Mouse (Mus musculus): ENCODE results near the gene Mcm9.

Mcm9 gene

DNA sequence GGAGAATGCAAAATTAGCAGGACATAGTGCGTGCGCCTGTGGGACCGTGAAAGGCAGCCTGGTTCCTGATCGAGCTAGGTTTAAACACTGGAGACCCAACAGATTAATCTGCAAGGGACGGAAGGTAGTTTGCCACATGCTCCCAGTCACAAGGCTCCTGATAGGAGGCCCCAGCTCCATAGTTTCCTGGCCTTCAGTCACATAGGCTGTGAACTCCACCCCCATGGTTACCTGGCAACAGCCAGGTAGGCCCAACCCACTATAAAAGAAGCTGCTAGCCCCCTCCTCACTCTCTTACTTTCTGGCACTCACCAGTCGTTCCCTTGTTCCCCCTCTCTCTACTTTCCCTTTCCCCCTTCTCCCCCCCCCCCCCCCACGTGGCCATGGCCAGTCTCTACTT is 50.1 kb downstream of the Mcm9 start:
- peak in 1 of 2 experiments; percentile 3 for DNase-seq (ENCODE audit: low spot score in 2 of 2)

DNA sequence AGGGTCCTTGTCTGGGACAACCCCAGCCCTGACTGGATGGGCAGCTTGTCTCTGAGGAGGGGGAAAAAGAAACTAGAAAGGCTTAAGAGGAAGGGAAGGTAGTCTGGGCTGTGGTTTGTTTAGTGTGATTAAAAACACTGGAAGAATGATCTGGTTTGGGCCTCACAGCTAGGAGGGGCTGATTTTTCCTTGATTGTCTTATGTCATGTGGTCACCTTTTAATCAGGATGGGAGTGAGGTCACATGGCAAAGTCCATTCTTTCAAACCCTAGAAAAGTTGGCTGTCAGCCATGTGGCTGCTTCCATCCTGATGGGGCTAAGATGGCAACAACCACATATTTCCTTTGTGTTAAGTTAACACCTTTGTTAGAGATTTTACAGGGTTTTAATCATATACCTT is 61.7 kb downstream of the Mcm9 start:
- DNase-seq (ENCODE audit: low spot score in 2 of 2): no peak

DNA sequence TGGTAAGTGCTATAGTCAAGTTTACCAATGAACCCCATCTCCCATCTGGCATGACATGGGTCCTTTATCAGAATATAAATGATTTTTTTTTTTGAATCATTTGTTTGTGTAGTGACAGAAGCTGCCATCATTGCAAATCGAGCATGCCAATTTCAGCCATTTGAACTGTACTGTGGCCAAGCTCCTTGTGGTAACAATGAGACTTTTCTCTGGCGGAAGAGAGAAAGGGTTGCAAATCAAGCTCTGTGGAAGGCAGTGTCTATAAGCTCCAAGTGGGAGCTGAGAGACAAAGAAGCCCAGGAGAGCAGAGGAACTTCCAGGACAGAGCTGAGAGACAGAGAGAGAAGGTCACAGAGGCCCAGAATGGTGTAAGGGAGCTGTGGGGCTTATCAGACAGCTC is 64.7 kb downstream of the Mcm9 start:
- no peak for DNase-seq (ENCODE audit: low spot score in 2 of 2)

DNA sequence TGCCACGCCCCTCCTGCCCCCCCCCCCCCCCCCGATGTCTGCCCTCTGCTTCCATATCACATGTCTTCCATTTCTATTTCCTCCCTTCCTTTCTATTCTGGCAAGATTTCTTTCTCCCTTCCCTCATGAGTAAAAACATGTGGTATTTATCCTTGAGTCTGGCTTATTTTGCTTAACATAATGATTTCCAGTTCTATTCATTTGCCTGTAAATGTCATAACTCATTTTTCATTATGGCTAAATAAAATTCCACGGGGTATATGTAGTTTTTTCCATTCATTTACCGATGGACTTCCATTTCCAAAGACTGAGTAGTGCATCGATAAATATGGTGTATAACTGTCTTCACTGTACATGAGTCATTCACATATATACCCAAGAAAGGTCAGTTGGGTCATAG is 68.2 kb downstream of the Mcm9 start:
- no peak for DNase-seq (ENCODE audit: low spot score in 2 of 2)

GRCm38 (mm10) chr10:53537596-53537995 is 92.6 kb downstream of the Mcm9 start:
- no peak for DNase-seq (ENCODE audit: low spot score in 2 of 2)

GRCm38 (mm10) chr10:53532297-53532696 is 97.9 kb downstream of the Mcm9 start:
- no peak for DNase-seq (ENCODE audit: low spot score in 2 of 2)

GRCm38 (mm10) chr10:53527838-53528773 is 102.1 kb downstream of the Mcm9 start:
- peak; percentile 18 to 30 for DNase-seq (ENCODE audit: low spot score in 2 of 2)

GRCm38 (mm10) chr10:53527344-53527743 is 102.9 kb downstream of the Mcm9 start:
- no peak for DNase-seq (ENCODE audit: low spot score in 2 of 2)

DNA sequence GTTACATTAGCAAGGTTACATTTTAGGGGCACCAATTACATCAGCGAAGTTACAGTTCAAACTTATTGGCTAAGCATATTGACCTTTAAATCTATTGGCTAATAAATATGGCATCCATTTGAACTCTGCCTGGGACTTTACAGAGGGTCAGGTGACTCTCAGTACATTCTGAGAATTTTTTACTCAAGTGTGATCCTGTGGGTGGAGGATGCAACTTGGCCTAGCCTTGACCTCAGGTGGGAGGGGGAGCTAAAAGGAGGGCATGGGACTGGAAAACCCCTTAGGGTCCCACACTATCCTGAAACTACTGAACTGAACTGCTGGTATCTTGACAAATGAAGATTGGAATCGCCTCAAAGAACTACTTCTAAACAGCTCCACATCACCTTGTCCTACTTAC is 103.9 kb downstream of the Mcm9 start:
- DNase-seq (ENCODE audit: low spot score in 2 of 2): no peak

DNA sequence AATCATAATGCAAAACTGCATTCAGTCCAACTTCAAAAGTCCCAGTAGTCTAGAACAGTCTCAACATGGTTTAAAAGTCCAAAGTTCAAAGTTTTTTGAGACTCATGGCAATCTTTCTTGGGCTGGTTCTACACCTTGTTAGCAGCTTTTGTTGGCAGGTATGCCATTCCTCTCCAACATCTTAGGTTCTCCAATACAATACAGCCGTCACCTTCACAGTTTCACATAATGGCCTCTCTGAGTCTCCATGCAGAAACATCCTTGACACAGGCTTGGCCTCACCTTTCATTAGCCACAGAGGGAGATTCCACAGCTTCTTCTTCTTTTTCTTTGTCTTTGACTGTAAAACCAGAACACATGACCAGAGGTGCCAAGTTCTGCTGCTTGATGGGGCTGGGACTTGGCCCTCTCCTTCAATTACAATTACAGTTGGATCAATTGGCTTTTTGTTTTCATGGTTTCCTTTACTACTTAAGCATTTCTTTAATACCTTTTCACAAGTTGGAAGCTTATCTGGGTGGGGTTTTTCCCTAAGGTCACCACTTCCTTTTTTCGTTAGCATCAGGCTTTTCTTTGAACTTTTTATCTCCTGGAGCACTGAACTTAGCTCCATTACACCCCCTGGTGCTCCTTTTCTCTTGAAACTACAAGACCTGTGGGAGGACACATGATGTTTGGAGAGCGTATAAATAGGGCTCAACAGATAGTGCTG is 104.8 kb downstream of the Mcm9 start:
- peak; percentile 9 to 29 for DNase-seq (ENCODE audit: low spot score in 2 of 2)

DNA sequence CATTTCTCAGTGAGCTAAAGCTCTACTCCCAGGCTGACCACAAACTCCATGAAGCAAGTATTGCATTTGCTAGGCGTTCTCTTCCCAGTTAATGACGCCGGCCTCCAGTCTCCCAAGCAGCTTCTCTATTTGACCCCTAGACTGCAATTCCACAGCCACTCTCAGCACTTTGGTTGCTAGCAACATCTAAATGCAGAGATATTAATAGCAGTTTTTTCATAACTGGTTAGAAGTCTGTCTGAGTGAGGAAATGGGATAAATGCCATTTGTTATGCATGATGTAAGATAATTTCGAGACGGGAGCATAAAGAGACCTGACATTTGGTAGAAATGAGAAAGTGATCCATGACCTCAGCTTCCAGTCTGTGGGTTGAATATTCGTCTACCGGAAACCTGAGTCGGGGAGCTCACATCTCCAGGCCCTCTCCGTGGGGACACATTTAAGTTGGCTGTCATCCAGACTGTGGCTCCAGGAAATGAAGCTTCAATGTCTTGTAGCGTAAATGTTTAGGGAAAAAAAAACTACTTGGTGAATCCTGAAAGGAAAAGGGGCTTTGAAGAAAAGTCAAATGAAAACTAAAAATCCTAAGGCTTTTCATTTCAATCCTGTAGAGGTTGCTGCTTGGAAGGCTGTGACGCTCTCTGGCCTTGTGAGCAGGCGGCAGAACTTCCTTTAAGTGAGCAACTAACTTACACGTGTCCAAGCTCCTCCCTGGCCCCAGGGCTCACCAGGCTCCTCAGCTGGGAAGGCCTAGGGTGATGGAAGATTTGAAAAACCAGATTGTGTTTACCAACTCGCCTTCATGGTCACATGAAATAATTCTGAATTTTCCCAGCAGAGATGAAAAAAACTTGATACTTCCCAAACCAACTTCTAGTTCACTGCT is 110.9 kb downstream of the Mcm9 start:
- DNase-seq (ENCODE audit: low spot score in 2 of 2): no peak

GRCm38 (mm10) chr10:53518599-53518913 is 111.7 kb downstream of the Mcm9 start:
- DNase-seq (ENCODE audit: low spot score in 2 of 2): no peak

- DNase-seq (ENCODE audit: low spot score in 2 of 2): no peak
These were observed 112.3 kb downstream of the Mcm9 start for GRCm38 (mm10) chr10:53517770-53518598.

DNA sequence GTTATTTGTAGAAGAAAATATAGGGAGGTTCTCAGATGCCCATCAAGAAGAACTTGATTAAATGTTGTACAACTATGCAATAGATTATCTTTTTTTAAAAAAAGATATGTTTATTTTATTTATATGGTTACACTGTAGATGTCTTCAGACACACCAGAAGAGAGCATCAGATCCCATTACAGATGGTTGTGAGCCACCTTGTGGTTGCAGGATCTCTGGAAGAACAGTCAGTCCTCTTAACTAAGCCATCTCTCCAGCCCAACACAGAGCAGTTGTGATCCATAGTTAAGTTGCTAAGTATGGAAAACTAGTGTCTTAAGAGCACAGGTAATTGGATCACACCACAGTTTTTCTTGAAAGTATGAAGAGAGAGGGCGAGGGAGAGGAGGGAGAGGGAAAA is 117.7 kb downstream of the Mcm9 start:
- no peak for DNase-seq (ENCODE audit: low spot score in 2 of 2)

DNA sequence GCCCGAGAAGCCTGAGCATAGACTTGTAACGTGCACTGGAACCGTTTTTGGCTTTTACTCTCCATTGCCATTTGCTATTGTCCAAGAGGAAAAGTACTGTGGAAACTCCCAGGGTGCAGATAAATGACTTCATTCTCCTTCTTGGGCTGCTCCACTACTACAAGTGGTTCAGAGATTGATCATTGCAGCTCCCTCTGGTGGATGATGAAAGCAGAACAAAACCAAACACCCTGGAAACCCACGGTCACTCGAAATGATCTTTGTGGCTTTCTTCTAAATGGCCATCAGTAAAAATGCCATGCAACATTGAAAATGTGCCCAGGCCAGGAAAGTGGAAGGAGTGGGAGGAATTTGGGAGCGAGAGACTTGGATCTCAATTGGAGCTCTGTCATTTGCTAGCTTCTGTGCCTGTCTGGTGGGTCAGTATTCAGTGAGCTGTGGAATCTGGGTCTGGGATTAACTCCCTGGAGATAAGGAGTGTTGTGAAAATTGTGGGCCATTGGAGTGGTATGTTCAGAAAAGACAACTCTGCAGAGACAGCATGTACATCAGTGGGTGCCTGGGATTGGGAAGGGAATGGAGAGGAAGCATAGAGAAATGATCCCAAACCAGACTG is 121.0 kb downstream of the Mcm9 start:
- DNase-seq (ENCODE audit: low spot score in 2 of 2): peak in 1 of 2 experiments; percentile 38

DNA sequence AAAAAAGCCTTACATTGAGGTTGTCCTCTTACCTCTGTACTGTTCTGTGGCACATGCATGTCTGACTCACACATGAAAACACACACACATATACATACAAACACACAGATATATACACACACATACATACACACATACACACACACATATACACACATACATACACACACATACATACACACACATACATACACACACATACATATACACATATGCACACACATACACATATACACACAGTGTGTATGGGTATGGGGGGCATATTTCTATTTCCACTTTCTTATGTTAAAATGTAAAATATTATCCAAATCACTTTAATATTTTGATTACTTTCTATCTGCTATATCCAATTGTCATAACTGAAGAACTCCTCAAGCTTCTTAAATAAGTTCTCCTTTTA is 121.6 kb downstream of the Mcm9 start:
- no peak for DNase-seq (ENCODE audit: low spot score in 2 of 2)

DNA sequence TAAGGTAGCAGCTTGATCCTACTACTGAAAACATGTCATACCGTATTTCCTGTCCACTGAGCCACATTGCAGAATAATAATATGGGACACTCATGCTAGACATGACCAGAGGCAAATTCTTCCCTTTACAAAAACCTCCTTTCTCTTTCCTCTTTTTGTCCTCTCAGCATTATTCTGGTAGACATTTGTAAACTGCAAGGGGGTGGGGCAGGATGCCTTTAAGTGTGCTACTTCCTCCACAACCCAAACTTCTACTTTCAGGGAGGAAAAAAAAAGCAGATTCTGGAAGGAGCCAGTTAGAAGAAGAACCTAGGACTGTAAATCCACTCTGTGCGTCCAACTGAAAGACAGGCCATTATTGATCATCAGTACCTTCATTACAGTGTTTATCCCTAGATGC is 124.7 kb downstream of the Mcm9 start:
- DNase-seq (ENCODE audit: low spot score in 2 of 2): peak; percentile 4 to 11

- DNase-seq (ENCODE audit: low spot score in 2 of 2): no peak
These were observed 125.2 kb downstream of the Mcm9 start for GRCm38 (mm10) chr10:53505069-53505468.

- no peak for DNase-seq (ENCODE audit: low spot score in 2 of 2)
These were observed 127.1 kb downstream of the Mcm9 start for GRCm38 (mm10) chr10:53502875-53503816.

DNA sequence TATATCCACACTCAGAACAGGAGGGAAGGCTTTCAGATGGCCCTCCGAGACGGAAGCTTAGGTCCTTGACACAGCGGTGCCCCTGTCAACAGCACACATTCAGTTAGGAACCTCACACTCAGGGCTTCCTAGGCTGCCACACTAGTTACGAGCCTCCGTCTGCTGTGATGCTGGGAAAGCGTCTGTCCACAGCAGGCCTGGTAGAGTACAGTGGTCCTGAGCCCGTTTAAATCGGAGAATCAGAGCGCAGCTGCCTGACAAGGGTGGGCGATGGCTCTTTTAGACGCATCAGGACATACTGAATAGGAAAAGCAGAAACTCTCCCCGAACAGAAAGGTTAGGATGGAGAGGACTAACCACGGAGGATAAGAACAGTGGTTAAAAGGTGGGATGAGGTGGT is 127.8 kb downstream of the Mcm9 start:
- DNase-seq (ENCODE audit: low spot score in 2 of 2): no peak

Data from spleen, postnatal 36 days (tissue).